Mouse (Mus musculus) small intestine, adult 2 months (tissue): ENCODE measurements at regions not wholly inside any gene's neighbourhood (a gene's known extent, or its start where the extent isn't known, plus 50 kb on each side); places are given as distances from the start of the nearest gene placed in this dataset.

Experiments used
- H3K27ac ChIP-seq: fragments of 200-500 bp; 2 replicates; pipeline ENCODE4 v1.5.1; 2012; ENCODE audit warnings: low read depth, low read length, control low read depth, inconsistent platforms; ENCODE audit not compliant: insufficient read depth
- H3K27me3 ChIP-seq: fragments of 200-500 bp; 2 replicates; pipeline ENCODE4 v1.6.1; 2012; ENCODE audit warnings: mild to moderate bottlenecking, moderate library complexity, low read length, inconsistent platforms; ENCODE audit not compliant: control insufficient read depth, insufficient read depth
- H3K36me3 ChIP-seq: fragments of 200-500 bp; 2 replicates; pipeline ENCODE4 v1.6.1; 2012; ENCODE audit warnings: mild to moderate bottlenecking, low read length, control low read depth, inconsistent platforms; ENCODE audit not compliant: control insufficient read depth, insufficient read depth
- H3K4me1 ChIP-seq: fragments of 200-500 bp; 2 replicates; pipeline ENCODE4 v1.6.1; 2012; ENCODE audit warnings: low read length, inconsistent platforms, mixed read lengths; ENCODE audit not compliant: control insufficient read depth, insufficient read depth, insufficient read length
- H3K4me3 ChIP-seq: fragments of 200-500 bp; 2 replicates; pipeline ENCODE4 v1.5.1; 2012; ENCODE audit warnings: low read depth, mild to moderate bottlenecking, control low read depth, inconsistent platforms, low read length, moderate library complexity
- CTCF ChIP-seq: fragments of 200-500 bp; IDR thresholded peaks from 2 replicates; pipeline ENCODE4 v1.5.1; 2012; ENCODE audit warnings: low read depth, mild to moderate bottlenecking, control low read depth, inconsistent platforms, low read length, moderate library complexity, mixed read lengths; ENCODE audit not compliant: insufficient replicate concordance, insufficient read length; ENCODE audit errors: extremely low read depth
- POLR2A ChIP-seq: fragments of 200-500 bp; IDR thresholded peaks from 2 replicates; pipeline ENCODE4 v1.6.1; 2012; ENCODE audit warnings: low read depth, mild to moderate bottlenecking, control low read depth, inconsistent platforms, low read length, moderate library complexity
- WGBS: fragments of 180-500 bp; shearing (Covaris S2); methylation state at CpG from one replicate; pipeline ENCODE4 v1.1.7; 2018; 5-methylcytosine and 5-hydroxymethylcytosine counted together

GRCm38 (mm10) chr3:118491871-118492270 is 70.1 kb upstream of the Dpyd start:
- no peaks in the 10 kb centered on the region for H3K4me1 ChIP-seq
- no peak overlapping the region for H3K4me3 ChIP-seq
- 83% methylated on average over 5 of the region's 5 CpGs for WGBS
- no peaks in the 10 kb centered on the region for H3K36me3 ChIP-seq
- H3K27ac ChIP-seq = no peak overlapping the region
- TF ChIP-seq CTCF (no peak), POLR2A (no peak)
- H3K27me3 ChIP-seq = no peaks in the 10 kb centered on the region

GRCm38 (mm10) chr3:118494611-118495010 is 67.3 kb upstream of the Dpyd start:
- no peaks in the 10 kb centered on the region for H3K4me1 ChIP-seq
- no peaks in the 10 kb centered on the region for H3K27me3 ChIP-seq
- no peak for TF ChIP-seq POLR2A
- TF ChIP-seq CTCF = no peak
- WGBS = 92% methylated on average over 1 of the region's 1 CpGs
- no peaks in the 10 kb centered on the region for H3K36me3 ChIP-seq
- no peak overlapping the region for H3K4me3 ChIP-seq
- H3K27ac ChIP-seq = no peak overlapping the region

DNA sequence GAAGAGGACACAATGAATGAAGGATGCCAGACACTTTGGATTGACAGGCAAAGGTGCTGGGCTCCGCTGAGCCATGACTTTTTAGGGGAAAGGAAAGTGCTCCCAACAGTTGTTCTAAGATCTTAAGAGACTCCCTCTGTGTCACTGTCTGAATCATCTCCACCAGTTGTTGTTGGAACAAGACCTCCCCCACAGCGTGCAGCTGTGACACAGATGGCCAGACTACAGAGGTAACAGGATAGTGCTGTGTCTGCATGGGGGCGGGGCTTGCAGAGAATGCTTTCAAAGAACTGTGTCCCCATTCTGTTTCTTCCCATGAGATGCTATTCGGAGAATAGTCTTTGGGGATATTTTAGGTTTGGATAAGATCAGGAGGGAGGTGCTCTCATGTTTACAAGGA is 61.7 kb upstream of the Dpyd start:
- TF ChIP-seq POLR2A = no peak
- Histone ChIP-seq H3K4me3 (no peak overlapping the region), H3K27me3 (no peaks in the 10 kb centered on the region), H3K36me3 (no peaks in the 10 kb centered on the region), H3K4me1 (no peaks in the 10 kb centered on the region), H3K27ac (no peak overlapping the region)
- WGBS = 49% methylated on average over 4 of the region's 4 CpGs

- H3K4me1 ChIP-seq = no peaks in the 10 kb centered on the region
- WGBS = 29% methylated on average over 7 of the region's 7 CpGs
- H3K27ac ChIP-seq = no peak overlapping the region
- H3K27me3 ChIP-seq = no peaks in the 10 kb centered on the region
- no peaks in the 10 kb centered on the region for H3K36me3 ChIP-seq
- no peak overlapping the region for H3K4me3 ChIP-seq
- TF ChIP-seq POLR2A (no peak), CTCF (no peak)
Observed at GRCm38 (mm10) chr3:118507582-118508237, 54.2 kb upstream of the Dpyd start.

DNA sequence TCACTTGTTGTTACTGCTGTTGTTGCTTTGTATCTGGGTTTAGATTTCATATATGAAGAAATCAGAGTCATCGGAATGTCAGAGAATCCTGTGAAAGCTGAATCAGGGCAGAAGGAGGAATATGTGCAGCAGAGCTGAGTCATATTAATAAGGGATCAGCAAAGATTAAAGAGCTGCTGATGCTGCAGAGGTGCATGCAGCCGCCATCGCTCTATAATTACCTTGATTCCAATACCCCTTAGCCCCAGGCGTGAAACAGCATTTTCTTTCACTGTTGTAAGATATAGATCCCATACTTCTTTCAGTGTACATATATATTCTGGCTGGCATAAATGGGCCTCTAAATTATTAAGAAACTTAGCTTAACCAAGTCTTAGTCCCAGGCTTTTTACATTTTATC is 51.1 kb upstream of the Dpyd start:
- Histone ChIP-seq H3K27me3 (no peaks in the 10 kb centered on the region), H3K4me3 (no peak overlapping the region), H3K4me1 (no peaks in the 10 kb centered on the region), H3K36me3 (no peaks in the 10 kb centered on the region), H3K27ac (no peak overlapping the region)
- TF ChIP-seq POLR2A (no peak), CTCF (no peak)
- 89% methylated on average over 4 of the region's 4 CpGs for WGBS

DNA sequence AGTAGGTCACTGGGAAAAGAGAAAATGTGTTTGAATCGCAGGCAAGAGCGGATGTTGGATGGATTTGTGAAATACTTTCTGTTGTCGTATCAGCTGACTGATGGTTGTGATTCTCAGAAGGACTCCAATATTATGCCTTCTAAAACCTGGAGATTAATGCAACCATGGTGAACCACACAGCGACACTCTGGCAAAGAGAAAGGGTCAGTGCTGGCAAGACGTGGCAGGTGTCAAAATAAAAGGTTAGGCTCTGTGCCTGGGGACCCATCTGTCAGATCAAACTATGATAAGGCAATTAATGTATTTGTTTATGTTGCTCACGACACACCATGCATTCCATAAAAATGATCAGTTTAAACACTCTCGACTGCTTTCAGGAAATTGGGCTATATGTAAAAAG is 50.0 kb upstream of the Dpyd start:
- H3K4me3 ChIP-seq = no peak overlapping the region
- 64% methylated on average over 7 of the region's 7 CpGs for WGBS
- H3K27ac ChIP-seq = no peak overlapping the region
- H3K27me3 ChIP-seq = no peaks in the 10 kb centered on the region
- H3K4me1 ChIP-seq = no peaks in the 10 kb centered on the region
- H3K36me3 ChIP-seq = no peaks in the 10 kb centered on the region
- TF ChIP-seq CTCF (no peak), POLR2A (no peak)
